Mouse (Mus musculus): ENCODE data around the gene Itga3.

The Itga3 gene

DNA sequence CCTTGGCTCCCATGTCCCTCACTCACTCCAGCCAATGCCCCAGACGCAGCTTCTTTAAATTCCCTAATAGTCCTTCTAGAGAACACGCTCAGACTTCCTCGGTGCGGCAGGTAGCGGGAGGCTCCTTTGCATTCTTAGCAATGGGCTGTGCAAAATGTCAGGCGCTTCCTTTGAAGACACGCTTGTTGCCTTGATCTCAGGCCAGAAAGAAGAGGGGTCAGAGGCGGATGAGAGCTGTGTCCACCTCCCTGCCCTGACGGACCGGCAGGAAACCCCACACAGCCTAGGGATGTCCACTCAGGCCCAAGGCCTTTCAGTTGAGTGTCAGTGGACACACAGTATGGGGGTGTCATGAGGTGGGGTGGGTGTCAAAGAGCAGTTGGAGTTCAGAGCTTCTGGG lies 19.0 kb upstream of the Itga3 start:
- DNase-seq, result no peak

DNA sequence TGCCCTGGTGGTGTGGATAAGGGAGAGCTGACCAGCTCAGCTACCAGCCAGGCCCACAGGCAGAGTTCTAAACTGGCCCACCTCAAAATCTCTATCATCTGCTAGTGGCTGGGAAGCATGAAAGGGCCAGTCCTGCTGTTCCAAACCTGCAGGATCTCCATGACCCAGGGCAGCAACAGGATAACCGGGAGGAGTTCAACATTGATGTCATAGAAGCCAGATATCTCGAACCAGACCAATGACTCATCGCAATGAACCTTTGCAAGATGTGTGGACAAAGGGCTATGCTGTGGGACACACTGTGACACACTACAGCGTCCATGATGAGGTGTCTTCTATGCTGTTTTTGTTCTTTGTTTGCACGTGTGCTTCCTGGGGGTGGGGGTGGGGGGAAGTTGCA lies 16.5 kb upstream of the Itga3 start:
- DNase-seq, result no peak

DNA sequence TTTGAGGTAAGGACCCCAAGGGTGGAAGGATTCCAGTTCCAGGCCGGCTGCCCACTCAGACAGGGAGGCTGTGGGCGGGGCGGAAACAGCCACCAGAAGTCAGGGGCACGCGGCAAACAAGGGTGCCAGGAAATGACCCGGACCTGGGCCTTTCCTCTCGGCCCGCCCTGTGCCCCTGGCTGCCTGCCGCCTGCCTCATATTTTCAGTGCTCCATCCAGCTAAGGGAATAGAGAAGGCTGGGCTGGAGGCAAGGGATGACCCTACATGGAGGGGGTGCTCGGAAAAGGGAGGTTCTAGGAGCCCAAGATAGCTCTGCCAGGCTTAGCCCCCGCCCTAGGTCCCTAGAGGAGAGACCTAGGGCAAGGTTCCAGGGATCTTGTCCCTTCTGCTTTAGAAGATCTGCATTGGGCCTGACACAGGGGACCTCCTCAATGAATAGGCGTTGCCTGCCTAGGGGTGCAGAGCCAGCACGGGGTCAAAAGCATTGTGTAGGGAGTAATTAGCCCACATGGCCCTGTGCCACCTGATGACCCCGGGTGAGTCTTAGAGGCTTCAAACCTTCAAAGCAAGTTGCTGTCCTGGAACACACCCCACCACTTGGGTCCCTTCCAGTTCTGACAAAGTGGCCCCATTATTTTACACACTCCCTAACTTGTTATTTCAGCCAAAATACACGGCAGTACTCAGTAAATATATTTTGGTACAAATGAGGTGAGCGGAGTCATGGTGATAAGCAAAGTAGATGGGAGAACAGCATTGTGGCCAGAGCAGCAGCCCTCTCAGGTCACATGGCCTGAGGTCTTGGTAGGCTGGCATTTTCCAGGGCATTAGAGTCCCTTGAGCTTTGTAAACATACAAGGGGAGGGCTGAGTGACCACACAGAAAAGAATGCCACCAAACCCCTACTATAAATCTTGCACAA lies 12.5 kb upstream of the Itga3 start:
- DNase-seq, result no peak

DNA sequence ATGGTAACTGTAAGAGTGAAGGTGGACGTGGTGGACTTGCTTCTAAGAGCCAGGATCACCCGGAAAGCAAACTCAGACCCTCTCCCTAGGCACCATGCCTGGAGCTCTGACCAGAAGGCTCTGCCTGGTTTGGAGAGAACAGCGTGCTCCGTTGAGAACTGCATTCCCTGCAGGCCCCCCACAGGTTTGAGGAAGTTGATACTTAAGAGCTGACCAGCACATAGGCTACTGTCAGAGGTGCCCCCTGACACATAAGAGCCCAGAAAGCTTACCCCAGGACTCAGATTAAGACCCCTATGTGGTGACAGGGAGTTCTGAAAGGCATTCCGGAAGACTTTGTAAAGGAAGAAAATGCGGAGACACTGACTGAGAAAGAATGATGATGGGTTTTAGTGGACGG lies 11.7 kb upstream of the Itga3 start:
- DNase-seq, result no peak

DNA sequence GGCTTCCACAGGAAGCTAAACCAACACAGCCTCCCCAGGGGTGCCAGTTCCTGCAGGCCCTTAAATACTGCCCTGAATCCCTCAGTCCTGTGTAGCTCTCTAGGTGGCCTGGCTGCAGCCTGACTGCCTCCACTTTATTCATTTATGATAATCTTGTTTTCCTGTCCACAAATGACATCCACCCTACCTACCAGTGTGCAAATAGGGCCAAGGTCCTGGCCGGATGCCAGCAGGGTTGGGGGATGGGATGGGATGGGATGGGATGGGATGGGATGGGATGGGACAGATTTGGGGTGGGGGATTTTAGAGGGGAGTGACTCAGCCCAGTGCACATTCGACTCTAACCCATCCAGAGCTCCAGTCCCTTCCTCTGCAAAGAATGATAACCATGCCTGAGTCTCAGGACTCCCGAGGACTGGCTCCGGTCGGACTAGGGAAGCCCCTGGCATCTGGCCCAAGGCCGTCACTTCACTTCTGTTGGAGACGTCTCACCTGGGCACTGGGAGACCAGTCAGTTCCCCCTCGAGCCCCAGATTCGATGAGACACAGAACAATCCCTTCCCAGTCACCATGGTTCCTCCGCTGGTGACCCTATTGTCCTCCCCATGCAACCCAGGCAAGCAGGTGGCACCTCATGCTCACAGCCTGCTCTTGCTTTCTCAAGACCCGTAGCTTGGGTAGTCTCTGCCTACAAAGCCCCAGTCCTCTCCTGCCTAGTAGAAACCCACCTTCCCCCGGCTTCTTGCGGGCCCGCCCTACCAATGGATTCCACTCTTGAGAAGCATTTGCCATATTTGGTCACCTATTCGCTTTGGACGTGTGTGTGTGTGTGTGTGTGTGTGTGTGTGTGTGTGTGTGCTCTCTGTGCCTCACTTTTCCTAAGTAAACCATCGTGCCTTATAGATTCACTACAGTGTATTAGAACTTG lies 11.0 kb upstream of the Itga3 start:
- DNase-seq, result no peak

DNA sequence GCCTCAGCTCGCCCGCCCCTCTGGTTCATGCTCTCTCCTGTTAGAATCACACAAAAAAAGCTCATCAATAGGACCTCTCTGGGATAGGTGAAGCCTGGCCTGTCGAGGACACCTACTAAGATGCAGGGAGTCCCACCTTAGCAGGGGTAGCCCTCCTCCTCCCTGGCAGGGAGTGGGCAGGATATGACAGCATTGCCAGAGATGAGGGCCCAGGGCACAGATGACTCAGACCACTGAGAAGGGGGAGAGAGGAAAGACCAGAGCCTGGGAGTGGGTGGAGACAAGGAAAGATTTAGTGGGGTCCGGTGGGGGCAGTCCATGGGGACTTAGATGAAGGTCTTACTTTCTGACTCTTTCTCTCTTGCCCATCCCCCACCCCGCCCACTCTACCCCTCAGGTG lies 9.6 kb upstream of the Itga3 start:
- no peak for DNase-seq

DNA sequence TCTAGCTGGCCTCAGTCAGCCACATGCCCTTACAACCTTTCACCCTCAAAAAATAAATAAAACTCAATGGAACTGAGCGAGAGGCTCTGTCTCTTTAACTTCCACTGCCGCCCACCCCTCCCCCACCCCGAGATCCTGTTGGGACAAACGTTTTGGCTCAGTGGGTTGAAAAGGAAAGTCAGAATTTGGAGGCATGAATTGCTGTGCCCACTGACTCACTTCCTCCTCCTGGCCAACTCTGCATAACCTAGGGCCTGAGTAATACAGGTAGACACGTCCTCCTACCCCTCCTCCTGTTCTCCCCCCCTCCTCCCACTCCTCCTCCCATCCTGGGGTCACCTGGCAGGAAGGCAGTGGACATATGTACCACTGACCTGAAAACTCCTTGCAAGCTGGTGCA lies 9.1 kb upstream of the Itga3 start:
- no peak for DNase-seq

DNA sequence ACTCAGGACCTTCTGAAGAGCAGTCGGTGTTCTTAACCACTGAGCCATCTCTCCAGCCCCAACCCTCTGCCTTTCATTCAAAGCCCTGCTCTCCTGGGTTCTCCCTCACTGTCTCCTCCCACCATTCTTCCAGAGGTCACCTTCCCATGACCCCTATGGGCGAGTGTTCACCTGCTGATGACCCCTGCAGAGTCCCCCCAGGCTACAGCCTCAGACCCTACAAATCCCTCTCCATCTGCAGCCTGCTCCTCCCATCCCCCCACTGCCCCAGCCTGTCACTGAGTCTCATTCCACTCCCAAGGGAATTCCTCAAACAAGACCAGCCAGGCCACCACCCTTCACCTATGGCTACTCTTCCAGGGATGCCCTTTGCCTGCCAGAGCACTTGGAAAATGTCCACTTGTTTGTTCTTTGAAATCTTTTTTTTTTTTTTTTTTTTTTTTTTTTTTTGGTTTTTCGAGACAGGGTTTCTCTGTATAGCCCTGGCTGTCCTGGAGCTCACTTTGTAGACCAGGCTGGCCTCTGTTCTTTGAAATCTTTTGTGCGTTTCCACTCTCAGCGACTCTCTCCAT lies 8.3 kb upstream of the Itga3 start:
- no peak for DNase-seq

DNA sequence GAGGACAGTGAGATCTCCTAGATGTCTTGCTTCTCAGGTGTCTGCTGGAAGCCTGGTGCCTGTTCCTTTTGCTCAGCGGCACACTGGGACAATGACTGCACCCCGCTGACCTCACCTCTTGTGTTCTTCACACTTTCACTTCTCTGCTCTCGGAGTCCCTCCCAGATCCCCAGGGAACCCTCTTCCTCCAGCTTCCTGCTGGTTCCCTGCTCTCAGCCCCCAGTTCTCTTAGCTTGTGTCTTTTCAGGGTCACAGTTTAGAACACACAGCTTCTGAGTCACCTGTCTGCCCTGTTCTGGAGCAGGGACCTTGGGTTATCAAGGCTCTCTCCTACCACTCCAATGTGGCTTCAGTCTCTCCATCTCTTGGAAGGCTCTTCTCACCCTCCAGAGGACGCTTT lies 7.6 kb upstream of the Itga3 start:
- DNase-seq, result no peak

DNA sequence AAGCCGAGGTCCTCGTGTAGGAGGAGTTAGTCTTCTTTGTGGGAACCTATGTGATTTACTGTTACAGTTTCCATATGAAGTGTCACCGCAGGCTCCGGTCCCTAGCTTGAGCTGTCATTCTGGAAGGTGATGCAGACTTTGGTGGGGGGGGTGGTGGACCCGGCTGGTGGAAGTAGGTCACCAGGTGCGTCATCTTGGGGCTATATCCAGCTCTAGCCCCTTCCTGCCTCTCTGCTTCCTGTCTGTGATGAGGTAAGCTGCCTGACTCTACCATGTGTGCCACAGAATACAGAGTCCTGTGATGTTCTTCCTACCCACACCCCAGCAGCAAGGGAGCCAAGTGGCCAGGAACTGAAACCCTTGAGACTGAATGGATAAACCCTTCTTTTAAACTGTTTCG lies 6.3 kb upstream of the Itga3 start:
- DNase-seq, result no peak

DNA sequence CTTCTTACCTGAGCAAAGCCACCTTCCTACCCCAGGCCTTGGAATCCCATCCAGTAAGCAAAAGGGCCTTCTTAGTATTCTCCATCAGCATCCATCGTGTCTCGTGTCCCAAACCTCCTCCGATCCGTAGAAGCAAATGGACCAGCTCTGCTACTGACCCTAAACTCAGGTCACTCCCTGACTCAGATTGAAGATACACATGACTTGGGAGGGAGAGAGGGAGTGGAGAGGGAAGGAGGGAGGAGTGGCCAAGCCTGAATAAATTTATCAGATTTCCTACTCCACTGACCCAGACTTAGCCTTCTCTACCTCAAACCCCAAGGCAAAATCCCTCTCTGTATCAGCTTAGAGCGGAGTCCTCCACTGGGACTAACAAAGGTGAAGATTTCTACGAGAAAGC lies 4.2 kb upstream of the Itga3 start:
- no peak for DNase-seq

DNA sequence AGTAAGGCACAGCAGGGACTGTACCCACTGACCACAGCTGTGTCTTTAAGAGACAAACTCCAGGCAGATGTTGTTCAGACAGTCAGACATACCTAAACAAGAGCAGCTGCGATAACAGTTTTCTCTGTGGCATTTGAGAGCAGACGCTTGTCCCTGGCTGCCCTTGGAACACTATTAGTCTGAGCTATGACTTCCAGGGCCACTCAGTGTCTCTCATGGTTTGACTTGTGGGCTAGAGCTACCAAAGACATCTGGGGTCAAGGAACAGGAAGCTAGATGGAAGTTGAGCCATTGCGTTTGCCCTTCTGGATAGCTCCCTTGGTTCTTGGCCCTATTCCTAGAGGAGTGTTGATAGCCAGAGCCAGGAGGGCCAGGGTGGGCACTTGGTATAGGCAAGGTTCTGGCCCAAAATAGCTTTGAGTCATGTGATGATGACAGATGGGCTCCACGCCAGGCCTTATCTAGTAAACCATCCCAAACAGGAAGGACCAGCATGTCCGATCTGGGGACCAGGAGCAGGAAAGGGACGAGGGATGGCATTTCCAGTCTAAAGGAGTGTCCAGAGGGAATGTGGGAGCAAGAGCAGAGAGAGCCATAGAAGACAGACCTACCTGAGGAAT lies 2.8 kb upstream of the Itga3 start:
- no peak for DNase-seq

DNA sequence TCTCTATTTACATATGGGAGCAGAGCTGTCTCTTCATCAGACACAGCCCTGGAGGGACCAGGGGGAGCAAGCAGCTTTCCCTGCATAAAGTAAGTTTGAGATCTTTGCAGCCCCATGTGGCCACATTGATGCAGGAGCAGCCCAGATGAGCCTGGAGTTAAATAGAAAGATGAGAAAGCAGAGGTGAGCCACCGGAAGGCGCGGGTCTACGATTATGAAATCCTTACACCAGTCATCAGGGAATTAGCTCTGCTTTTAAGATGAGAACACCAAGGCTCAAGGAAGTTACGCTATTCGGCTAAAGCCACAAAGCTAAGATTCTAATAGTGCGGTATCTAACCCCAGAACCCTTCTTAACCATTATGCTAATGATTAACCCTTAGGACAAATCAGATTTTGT lies 1.4 kb upstream of the Itga3 start:
- no peak for DNase-seq

DNA sequence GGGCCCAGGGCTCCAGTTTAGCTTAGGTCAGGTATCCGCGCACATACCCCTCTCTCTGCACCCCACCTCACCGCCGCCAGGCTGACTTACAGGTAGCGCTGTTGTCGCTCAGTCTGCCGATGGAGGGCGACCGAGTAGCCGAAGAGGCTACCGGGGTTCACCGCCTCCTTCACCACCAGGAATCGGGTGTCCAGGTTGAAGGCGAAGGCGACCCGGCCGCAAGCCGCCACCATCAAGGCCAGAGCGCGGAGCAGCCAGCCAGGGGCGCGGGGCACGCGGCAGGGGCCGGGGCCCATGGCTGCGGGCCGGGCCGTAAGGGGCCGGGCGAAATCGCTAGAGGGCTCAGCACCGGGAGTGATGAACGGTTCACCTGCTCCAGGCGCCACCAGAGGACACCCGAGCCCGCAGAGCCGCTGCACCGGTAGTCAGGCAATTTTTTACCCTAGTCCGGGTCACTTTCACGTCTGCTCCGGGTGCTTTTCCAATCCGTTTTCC lies 513 bp downstream of the Itga3 start:
- peak; percentile 13 for DNase-seq

DNA sequence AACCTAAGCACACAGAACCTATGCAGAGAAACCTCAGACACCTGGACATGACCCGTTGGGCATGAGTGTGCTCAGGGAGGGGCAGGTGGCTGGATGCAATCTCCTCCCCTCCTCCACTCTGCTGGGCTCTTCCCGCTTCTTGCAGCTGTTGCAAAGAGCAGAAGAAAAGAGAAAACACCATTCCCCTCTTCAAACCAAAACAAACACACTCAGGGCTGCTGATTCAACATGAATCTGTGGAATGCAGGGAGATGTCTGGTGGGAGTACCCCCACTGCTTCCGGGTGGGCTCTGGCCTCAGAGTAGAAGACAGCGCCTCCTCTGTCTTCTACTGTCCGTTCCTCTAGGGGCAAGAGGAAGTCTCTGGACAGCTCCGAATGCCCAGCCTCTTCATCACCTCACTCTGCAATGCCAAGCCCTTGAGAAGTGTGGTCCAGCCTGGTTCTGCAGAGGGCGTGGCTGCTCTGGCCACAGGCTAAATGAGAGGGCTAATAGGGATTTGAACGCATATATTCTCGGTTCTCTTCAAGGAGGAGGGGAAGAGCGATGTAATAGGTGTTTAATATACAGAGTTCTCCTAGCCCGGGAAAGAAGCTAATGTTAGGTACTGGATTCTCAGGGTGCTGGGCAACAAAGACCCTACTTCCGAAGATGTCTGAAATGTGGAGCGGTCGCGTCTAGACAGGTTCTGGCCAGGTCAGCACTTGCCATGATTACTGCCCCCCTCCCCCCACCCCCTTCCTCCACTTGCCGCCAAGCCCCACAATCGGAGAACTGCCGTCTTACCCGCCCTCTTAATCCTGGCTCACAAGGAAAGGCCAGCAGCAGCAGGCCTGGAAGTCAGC lies 1.2 kb downstream of the Itga3 start:
- no peak for DNase-seq

DNA sequence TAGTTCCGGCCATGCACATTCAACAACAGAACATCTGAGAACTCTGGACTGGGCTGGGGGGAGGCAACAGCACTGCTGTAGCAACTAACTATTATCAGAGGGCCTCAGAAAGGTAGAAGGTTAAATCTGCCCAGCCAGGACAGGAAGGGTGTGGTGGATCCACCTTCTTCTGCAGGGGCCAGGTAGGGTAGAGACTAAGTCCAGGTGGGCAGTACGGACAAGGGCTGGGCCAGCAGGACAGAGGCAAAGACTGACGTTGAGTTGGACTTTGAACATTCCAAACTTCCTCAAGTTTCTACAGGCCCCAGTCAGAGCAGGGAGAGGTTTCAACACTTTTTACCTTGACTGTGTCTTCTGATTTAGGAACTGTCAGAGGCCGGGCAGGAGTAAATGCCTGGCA lies 1.9 kb downstream of the Itga3 start:
- no peak for DNase-seq

DNA sequence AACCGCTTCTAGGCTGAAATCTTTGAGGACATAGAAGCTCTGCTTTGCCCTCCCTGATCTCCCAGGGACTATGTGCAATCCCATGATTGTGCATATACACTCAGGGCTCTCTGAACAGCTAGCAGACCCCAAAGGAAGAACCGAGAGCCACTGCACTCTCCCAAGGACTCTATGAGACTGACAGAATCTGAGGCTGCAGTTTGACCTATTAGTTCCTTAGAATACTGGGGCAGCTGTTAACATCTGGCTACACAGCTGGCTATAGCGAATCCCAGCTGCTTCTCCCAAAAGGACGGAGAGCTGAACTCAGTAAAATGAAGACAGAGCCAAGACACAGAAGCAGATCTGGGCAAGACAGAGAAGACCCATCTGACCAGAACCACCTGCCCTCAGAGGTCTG lies 2.8 kb downstream of the Itga3 start:
- no peak for DNase-seq

DNA sequence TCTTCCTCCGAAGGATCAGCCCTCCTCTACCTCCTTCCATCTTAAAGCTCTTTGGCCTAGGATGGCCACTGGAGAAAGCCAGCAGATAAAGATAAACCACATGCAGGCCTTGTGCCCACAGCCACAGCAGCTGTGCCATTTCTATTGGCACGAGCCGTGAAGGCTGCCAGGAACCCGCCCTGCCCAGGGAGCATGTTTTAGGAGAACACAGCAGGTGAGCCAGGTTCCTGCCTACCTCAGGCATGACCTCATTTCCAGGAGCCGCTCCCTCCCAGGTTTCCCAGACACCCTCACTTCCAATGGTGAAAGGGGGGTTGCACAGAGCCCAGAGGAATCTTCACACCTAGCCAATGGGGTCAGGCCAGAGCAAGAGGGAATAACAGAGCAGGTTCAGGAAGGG lies 3.8 kb downstream of the Itga3 start:
- no peak for DNase-seq

DNA sequence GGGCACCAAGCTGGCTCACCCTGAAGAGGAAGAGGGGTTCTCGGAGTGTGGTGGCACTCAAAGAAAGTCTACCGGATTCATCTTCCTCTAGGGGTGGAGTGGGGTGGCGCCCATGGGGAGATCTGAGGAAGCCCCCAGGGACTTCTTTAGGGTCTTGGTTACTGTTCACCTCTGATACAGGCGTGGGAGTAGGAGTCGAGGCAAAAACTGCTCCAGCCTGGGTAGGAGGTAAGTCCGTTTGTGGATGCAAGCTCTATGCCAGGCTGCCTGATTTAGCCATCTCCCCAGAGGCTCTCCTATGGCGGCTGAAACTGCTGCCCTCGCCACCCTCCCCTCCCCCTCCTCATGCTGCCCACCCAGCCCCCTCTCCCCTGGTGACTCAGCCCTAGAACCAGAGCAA lies 4.5 kb downstream of the Itga3 start:
- DNase-seq, result no peak

DNA sequence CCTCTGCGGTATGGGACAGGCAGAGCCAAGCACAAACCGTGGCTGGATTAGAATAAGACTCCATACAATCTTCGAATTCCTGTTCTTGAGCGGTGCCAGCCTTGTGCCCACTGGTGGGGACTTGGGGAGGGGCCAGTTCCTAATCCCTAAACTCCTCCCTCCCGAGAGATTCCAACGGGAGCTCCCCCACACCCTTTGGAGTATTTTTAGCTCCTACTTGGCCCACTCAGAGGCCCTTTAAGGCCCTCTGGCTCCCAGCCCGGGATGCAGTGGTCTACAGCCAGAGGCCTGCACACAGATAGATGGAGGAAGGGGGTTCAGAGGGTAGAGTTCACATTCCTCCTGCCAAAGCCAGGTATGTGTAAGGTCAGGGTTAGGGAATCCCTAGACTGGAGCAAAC lies 5.3 kb downstream of the Itga3 start:
- no peak for DNase-seq

DNA sequence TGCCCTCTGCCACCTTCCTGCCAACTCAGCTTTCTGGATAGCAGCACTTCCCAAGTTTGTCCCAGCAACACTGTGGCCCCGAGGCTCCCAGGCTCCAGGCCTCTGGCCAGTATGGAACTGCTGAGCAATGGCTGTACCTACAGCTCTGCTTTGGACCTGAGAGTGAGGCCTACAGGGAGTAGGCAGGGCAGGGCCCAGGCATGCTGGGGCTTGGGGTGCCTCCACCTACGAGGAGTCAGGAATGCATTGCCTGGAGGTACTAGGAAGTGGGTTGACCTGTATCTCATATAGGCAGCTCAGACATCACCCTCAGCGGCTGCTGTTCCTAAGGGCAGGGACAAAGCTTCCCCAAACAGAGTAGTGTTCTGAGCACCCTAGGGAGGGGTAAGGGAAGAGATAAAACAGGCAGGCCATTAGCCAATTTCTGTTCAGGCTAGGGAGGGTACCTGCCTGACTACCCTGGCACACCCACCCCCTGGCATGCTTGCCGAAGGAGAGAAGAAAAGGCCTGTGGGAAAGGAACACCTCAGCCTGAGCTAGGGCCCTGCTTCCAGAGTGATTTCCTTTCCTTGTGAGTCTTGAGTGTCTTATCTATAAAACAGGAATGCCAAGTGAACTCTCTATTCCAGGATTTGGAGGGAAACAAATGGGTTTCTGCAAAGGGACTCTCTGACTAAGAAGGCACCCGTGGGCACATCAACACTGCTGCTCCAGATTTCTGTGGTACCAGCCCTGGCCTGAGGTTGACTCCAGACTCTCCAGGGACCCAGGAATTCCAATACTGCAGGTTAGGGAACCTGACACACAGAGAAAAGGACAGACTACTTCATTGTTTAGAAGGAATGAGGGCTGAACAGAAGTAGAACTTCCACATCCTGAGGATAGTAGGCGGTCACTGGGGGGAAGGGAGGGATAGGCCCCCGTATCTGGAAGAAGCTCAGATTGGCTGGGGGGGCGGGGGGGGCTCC lies 6.2 kb downstream of the Itga3 start:
- DNase-seq, result no peak

Measured in layer of hippocampus, adult 9-11 months (tissue).